Mouse (Mus musculus): ENCODE results near the gene Grk3. TPM values are rescaled to one million over a fixed set of nuclear protein-coding genes. Genes with fewer than 3 reads are reported as not detected.

Grk3 gene
- 12.3 and 13.3 TPM in 2 replicates for polyA plus RNA-seq (2016; fragmentation: Nextera tagmentation; extraction: Ambion mirVana)

DNA sequence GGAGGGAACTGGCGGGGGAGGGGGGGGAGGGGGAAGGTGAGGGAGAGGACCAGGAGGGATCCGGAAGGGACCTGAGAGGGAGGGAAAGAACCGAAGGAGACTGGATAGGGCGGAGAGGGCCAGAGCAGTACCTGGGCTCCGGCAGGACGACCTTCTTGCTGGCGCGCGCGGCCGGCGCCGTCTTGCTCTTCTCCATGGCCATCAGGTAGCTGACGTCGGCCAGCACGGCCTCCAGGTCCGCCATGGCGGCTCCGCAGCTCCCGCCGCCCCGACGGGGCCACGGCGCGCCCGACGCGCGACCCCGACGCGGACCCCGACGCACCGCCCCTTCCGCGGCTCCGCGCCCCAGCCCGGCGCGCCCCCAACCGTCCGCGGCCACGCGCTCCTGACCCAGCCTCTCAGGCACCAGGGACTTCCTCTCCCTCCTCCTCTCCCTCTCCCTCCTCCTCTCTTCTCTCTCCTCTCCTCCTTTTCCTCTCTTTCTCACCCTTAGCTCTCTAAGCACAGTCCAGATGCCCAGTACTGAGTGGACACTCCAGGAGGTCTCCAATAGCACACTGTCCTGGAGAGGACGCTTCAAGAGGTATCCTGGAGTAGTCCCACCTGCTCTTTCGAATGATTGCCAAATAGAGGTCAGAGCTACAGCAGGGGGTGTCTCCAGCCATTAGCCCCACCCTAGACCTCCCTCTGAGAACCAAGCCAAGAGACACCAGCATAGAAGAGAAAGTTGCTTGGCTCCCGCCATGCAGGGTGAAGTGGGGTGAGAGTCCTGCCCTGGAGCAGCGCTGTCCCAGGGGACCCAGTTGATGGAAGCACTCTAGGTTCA is at the start of gene Grk3:
TSS of gene Grk3 (minus strand) at position 556 of the 826 bp plus-strand sequence.
- Histone ChIP-seq H3K36me3 (0 out of 2 replicates have a peak, but pooled peaks cover 4% of the 10 kb centered on the region), H3K4me2 (peak within 1 kb of the TSS; percentile 73), H3K9ac (replicated peaks) (peak within 1 kb of the TSS; percentile 78), H3K4me1 (replicated peaks) (peaks cover 19% of the 10 kb centered on the region), H3K27ac (no peak within 1 kb of the TSS), H3K27me3 (peaks cover 20% of the 10 kb centered on the region; the same call in 1 of the 2 replicates), H3K9me3 (no peaks in the 10 kb centered on the region), H3K4me3 (replicated peaks) (peak within 1 kb of the TSS; percentile 60)
- 5% methylated on average over 33 of the region's 52 CpGs for WGBS
- peak; percentile 61 for ATAC-seq (ENCODE audit: insufficient number of reproducible peaks, insufficient read depth, low FRiP score, low TSS enrichment, low read depth)

GRCm38 (mm10) chr5:113054308-113054707 is 38.7 kb upstream of the Grk3 start:
- Histone ChIP-seq H3K27me3 (peaks cover 17% of the 10 kb centered on the region), H3K27ac (no peak overlapping the region), H3K4me1 (replicated peaks) (peaks cover 5% of the 10 kb centered on the region; the same call in 1 of the 2 replicates), H3K9me3 (no peaks in the 10 kb centered on the region; the same call in 1 of the 2 replicates), H3K9ac (replicated peaks) (no peak overlapping the region), H3K4me3 (replicated peaks) (no peak overlapping the region), H3K36me3 (no peaks in the 10 kb centered on the region), H3K4me2 (no peak overlapping the region)
- 5% methylated on average over 16 of the region's 16 CpGs for WGBS
- no peak for ATAC-seq (ENCODE audit: insufficient number of reproducible peaks, insufficient read depth, low FRiP score, low TSS enrichment, low read depth)

DNA sequence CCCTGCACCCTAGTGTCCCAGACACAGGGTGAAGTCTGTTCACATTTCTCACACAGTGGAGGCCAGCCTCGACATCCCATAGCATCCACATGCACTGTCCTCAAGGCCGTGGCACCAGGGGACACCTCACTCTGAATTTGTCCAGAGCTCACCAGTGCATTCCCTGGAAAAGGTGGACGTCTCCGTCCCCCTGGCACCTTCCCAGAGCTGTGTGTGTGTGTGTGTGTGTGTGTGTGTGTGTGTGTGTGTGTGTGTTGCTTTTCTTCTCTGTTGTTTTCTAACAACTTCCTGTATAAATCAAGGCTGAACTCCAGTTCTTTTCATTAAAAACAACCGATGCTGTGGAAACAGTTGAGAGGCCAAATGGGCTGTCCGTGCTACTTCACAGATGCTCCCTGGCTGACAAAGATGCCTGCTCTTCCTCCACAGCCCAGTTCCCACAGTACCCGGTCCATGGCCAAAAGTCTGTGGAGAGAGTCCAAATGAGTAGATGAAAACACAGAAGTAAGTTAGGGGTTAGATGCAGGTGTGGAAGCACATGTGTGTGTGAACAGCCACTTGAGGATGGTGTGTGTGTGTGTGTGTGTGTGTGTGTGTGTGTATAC is 35.1 kb upstream of the Grk3 start:
- Histone ChIP-seq H3K36me3 (no peaks in the 10 kb centered on the region), H3K4me1 (replicated peaks) (peaks cover 5% of the 10 kb centered on the region; the same call in 1 of the 2 replicates), H3K27ac (no peak overlapping the region), H3K4me2 (no peak overlapping the region), H3K27me3 (peaks cover 12% of the 10 kb centered on the region), H3K9me3 (no peaks in the 10 kb centered on the region; the same call in 1 of the 2 replicates), H3K9ac (replicated peaks) (no peak overlapping the region), H3K4me3 (replicated peaks) (no peak overlapping the region)
- 58% methylated on average over 7 of the region's 7 CpGs for WGBS
- no peak for ATAC-seq (ENCODE audit: insufficient number of reproducible peaks, insufficient read depth, low FRiP score, low TSS enrichment, low read depth)

DNA sequence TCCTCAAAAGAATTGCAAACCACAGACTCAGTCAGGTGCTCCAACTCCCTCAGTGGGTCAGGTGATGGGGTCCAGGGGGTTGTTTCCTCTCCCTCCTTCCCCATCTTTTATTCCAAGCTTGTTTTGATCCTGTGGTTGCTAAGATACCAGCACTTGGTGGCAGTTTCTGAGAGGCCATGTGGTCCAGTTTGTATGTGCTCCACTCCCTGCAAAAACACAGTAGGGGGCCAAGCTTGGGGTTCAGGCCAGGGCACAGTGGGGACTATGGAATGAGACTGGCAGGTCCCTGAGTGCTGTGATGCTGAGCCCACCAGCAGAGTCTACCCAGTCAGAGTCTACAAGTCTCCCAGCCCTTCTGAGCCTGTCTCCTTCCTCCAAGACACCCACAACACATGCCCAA is 34.3 kb upstream of the Grk3 start:
- Histone ChIP-seq H3K9ac (replicated peaks) (no peak overlapping the region; the same call in 1 of the 2 replicates), H3K36me3 (no peaks in the 10 kb centered on the region), H3K4me1 (replicated peaks) (peaks cover 5% of the 10 kb centered on the region; the same call in 1 of the 2 replicates), H3K9me3 (no peaks in the 10 kb centered on the region; the same call in 1 of the 2 replicates), H3K4me2 (no peak overlapping the region), H3K4me3 (replicated peaks) (no peak overlapping the region), H3K27ac (no peak overlapping the region), H3K27me3 (peaks cover 4% of the 10 kb centered on the region; the same call in 1 of the 2 replicates)
- no peak for ATAC-seq (ENCODE audit: insufficient number of reproducible peaks, insufficient read depth, low FRiP score, low TSS enrichment, low read depth)

DNA sequence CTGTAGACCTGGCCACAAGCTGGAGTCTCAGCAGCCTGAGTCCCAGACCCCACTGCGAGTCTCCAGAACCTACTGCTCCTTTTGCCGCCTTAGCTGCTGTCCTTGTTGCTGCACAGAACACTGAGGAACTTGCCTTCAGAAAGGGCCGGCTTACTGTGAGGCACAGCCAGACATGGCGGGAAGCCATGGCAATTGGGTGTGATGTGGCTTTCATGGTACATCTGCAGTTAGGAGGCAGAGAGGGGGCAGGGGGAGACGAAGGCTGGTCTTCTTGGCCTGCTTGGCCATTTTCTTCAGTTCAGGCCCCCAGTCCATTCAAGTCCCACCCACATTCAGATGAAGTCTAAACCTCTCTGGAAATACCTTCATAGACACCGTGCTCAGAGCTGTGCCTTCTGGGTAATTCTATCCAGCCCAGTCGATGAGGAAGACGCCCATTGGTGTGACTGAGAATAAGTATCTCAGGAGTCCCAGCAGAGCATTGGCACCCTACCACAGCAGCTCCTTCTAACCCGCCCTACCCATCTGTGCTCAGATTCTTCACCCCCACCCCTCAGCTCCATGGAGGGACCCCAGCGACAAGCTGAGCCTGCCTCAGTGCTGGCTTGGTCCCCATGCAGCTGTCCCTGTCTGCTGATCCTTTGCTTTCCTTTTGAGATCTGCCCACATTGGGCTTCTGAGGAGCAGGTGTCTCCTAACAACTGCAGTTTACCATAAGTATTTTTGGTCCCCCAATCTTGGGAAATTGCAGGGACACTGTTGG is 30.1 kb upstream of the Grk3 start:
- Histone ChIP-seq H3K9ac (replicated peaks) (no peak overlapping the region), H3K4me1 (replicated peaks) (peaks cover 18% of the 10 kb centered on the region), H3K36me3 (no peaks in the 10 kb centered on the region), H3K27ac (no peak overlapping the region), H3K27me3 (no peaks in the 10 kb centered on the region), H3K4me2 (no peak overlapping the region), H3K9me3 (no peaks in the 10 kb centered on the region), H3K4me3 (replicated peaks) (no peak overlapping the region)
- WGBS = 86% methylated on average over 10 of the region's 10 CpGs
- ATAC-seq (ENCODE audit: insufficient number of reproducible peaks, insufficient read depth, low FRiP score, low TSS enrichment, low read depth) = no peak

- H3K27ac ChIP-seq = no peak overlapping the region
- H3K9ac ChIP-seq (replicated peaks) = no peak overlapping the region
- H3K27me3 ChIP-seq = no peaks in the 10 kb centered on the region
- ATAC-seq (ENCODE audit: insufficient number of reproducible peaks, insufficient read depth, low FRiP score, low TSS enrichment, low read depth) = no peak
- H3K36me3 ChIP-seq = no peaks in the 10 kb centered on the region
- 0 out of 2 replicates have a peak, but pooled peaks cover 3% of the 10 kb centered on the region for H3K9me3 ChIP-seq
- no peak overlapping the region for H3K4me3 ChIP-seq (replicated peaks)
- H3K4me2 ChIP-seq = no peak overlapping the region
- WGBS = 90% methylated on average over 8 of the region's 8 CpGs
- H3K4me1 ChIP-seq (replicated peaks) = peaks cover 12% of the 10 kb centered on the region
These were observed 27.9 kb upstream of the Grk3 start for GRCm38 (mm10) chr5:113043531-113043930.

DNA sequence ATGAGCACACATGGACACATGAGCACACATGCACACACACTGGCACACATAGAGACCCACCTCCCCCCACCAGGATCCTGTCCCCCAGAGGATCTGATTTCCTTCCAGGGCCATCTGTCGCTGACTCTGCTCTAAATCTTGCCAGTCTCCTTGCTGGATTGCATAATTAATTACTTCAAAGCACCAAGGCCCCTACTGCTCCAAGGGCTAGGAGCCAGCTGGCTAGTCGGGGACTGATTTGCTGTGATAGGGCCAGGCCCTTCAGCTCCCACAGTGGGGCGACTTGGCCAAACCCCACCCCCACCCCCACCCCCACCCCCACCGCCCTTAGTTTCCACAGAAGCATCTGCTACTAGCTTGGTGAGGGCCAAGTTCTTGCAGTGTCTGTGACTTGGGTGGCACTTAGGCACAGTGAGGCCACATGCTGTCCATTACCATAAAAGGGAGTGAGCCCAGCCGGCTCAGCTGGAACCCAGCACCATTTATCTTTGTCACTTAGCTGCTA is 26.0 kb upstream of the Grk3 start:
- Histone ChIP-seq H3K9me3 (0 out of 2 replicates have a peak, but pooled peaks cover 3% of the 10 kb centered on the region), H3K27me3 (no peaks in the 10 kb centered on the region), H3K4me1 (replicated peaks) (peaks cover 16% of the 10 kb centered on the region), H3K9ac (replicated peaks) (no peak overlapping the region), H3K4me2 (no peak overlapping the region), H3K36me3 (no peaks in the 10 kb centered on the region), H3K27ac (no peak overlapping the region), H3K4me3 (replicated peaks) (no peak overlapping the region)
- WGBS = 0% methylated on average over 5 of the region's 5 CpGs
- peak; percentile 56; the same call in 1 of the 2 replicates for ATAC-seq (ENCODE audit: insufficient number of reproducible peaks, insufficient read depth, low FRiP score, low TSS enrichment, low read depth)

- no peak for ATAC-seq (ENCODE audit: insufficient number of reproducible peaks, insufficient read depth, low FRiP score, low TSS enrichment, low read depth)
- Histone ChIP-seq H3K27me3 (no peaks in the 10 kb centered on the region), H3K4me3 (replicated peaks) (no peak overlapping the region), H3K4me2 (no peak overlapping the region), H3K27ac (no peak overlapping the region), H3K9me3 (0 out of 2 replicates have a peak, but pooled peaks cover 3% of the 10 kb centered on the region), H3K36me3 (no peaks in the 10 kb centered on the region), H3K9ac (replicated peaks) (no peak overlapping the region), H3K4me1 (replicated peaks) (peaks cover 22% of the 10 kb centered on the region)
- 82% methylated on average over 6 of the region's 6 CpGs for WGBS
These were observed 25.2 kb upstream of the Grk3 start for GRCm38 (mm10) chr5:113040776-113041175.

DNA sequence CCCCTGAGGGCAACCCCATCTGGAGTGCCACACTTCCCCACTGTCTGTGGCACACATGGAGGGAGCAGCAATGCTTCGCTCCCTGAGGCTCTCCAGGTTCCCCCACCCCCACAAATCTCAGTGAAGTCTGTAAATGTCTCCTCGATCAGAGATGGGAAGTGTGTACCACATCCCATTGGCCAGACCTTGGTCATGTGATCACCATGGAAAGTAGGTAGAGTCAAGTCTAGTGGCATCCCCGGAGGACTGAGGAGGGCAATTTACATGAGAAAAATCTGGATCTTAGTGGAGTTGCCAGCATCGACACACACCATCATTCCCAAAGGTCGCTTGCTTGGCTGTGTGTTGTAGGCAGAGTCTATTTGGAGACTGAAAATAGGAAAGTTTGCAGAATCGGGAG is 23.0 kb upstream of the Grk3 start:
- 0 out of 2 replicates have a peak, but pooled peaks cover 3% of the 10 kb centered on the region for H3K9me3 ChIP-seq
- no peaks in the 10 kb centered on the region for H3K27me3 ChIP-seq
- H3K4me2 ChIP-seq = no peak overlapping the region
- H3K4me3 ChIP-seq (replicated peaks) = no peak overlapping the region
- WGBS = 89% methylated on average over 6 of the region's 6 CpGs
- H3K9ac ChIP-seq (replicated peaks) = no peak overlapping the region
- H3K27ac ChIP-seq = no peak overlapping the region
- ATAC-seq (ENCODE audit: insufficient number of reproducible peaks, insufficient read depth, low FRiP score, low TSS enrichment, low read depth) = no peak
- H3K4me1 ChIP-seq (replicated peaks) = peaks cover 30% of the 10 kb centered on the region
- no peaks in the 10 kb centered on the region for H3K36me3 ChIP-seq

GRCm38 (mm10) chr5:113035094-113036047 is 19.8 kb upstream of the Grk3 start:
- Histone ChIP-seq H3K27me3 (no peaks in the 10 kb centered on the region), H3K36me3 (no peaks in the 10 kb centered on the region), H3K9me3 (0 out of 2 replicates have a peak, but pooled peaks cover 3% of the 10 kb centered on the region), H3K4me1 (replicated peaks) (peaks cover 21% of the 10 kb centered on the region), H3K4me2 (no peak overlapping the region), H3K4me3 (replicated peaks) (no peak overlapping the region), H3K9ac (replicated peaks) (no peak overlapping the region), H3K27ac (peak overlapping the region; percentile 25; the same call in 1 of the 2 replicates)
- no peak for ATAC-seq (ENCODE audit: insufficient number of reproducible peaks, insufficient read depth, low FRiP score, low TSS enrichment, low read depth)
- 49% methylated on average over 10 of the region's 10 CpGs for WGBS
